In genomic region chr4:47402200-47402599, GRCm38 (mm10) we compare ENCODE assay signal across 19 mouse cellular contexts. TPM values are rescaled to one million over a fixed set of nuclear protein-coding genes. Genes with fewer than 3 reads are reported as not detected.
A peak's percentile ranks its signal among the peaks of the same experiment; 100 is the strongest.
DNase-seq lines count a peak whose midpoint lies in the region; ATAC-seq and TF ChIP-seq lines count a peak whose summit lies in the region.
"Had no signal": no experiment of that assay in that cellular context is flagged by ENCODE, and none has a peak within 500 bp of the region (broad histone marks: within the 10 kb centered on the region; RNA-seq: fewer than 3 reads in every experiment).

No protein-coding gene starts in this region.

- intact Hi-C loops in heart, postnatal 36 days (cut with DNase I), result no loop called here

- no peaks in the 10 kb centered on the region for H3K9me3 ChIP-seq in heart, embryonic 16.5 days (replicated peaks; ENCODE audit: control insufficient read depth, low read length)
- H3K9me3 ChIP-seq: embryonic facial prominence, embryonic 13.5 days; midbrain, embryonic 15.5 days had no signal

- no peak for TF ChIP-seq CTCF in bone marrow macrophage, adult 2 months (IDR thresholded peaks at IDR 0.05; ENCODE audit: low read depth, low read length)

- DNase-seq in heart, adult 18-20 months, result peak; percentile 29 to 63
- DNase-seq in heart, postnatal 36 days, result no peak
- DNase-seq in 416B (ENCODE audit: low read depth), result peak; percentile 50
- DNase-seq in adrenal gland, adult (ENCODE audit: inconsistent age in 2 of 2, low spot score in 1 of 2), result no peak
- DNase-seq in urinary bladder, postnatal 14 days (ENCODE audit: low spot score), result no peak
- DNase-seq in liver, result no peak
- DNase-seq: adrenal gland, postnatal 10 days; cerebellum, postnatal 10 days; gastrocnemius, postnatal 14 days; kidney, adult 18-20 months; kidney, postnatal 10 days; right cerebral cortex, postnatal 4 days had no signal

- H3K27me3 ChIP-seq in heart, embryonic 16.5 days (ENCODE audit: control insufficient read depth, insufficient read depth, low read length), result no peaks in the 10 kb centered on the region
- H3K27me3 ChIP-seq: CH12.LX; embryonic facial prominence, embryonic 13.5 days; midbrain, embryonic 15.5 days had no signal

- H3K9ac ChIP-seq in heart, embryonic 16.5 days (ENCODE audit: low read length), result no peak overlapping the region
- H3K9ac ChIP-seq: embryonic facial prominence, embryonic 13.5 days; midbrain, embryonic 15.5 days had no signal

- H3K4me3 ChIP-seq in bone marrow macrophage, adult 2 months (ENCODE audit: insufficient read depth, low read length), result no peak overlapping the region
- H3K4me3 ChIP-seq in heart, embryonic 16.5 days (ENCODE audit: low read length), result no peak overlapping the region
- H3K4me3 ChIP-seq: embryonic facial prominence, embryonic 13.5 days; midbrain, embryonic 15.5 days; myocyte had no signal

- TF ChIP-seq POLR2A in bone marrow macrophage, adult 2 months (IDR thresholded peaks at IDR 0.05; ENCODE audit: borderline replicate concordance, low read depth, low read length), result no peak

- H3K4me1 ChIP-seq in bone marrow macrophage, adult 2 months (ENCODE audit: control insufficient read depth, insufficient read depth, low read length), result peaks cover 33% of the 10 kb centered on the region
- peaks cover 10% of the 10 kb centered on the region for H3K4me1 ChIP-seq in heart, embryonic 16.5 days (ENCODE audit: control insufficient read depth, insufficient read depth, low read length)
- H3K4me1 ChIP-seq: embryonic facial prominence, embryonic 13.5 days; midbrain, embryonic 15.5 days had no signal

- H3K36me3 ChIP-seq in heart, embryonic 16.5 days (ENCODE audit: control insufficient read depth, insufficient read depth), result peaks cover 26% of the 10 kb centered on the region

- no peak overlapping the region for H3K4me2 ChIP-seq in heart, embryonic 16.5 days (ENCODE audit: low read depth, low read length)
- H3K4me2 ChIP-seq: embryonic facial prominence, embryonic 13.5 days; midbrain, embryonic 15.5 days had no signal

- ATAC-seq in heart, embryonic 16.5 days (replicated peaks; ENCODE audit: extremely low read depth, insufficient read depth, low FRiP score), result peak; percentile 70; the same call in 1 of the 2 replicates
- ATAC-seq: forebrain, embryonic 14.5 days; midbrain, embryonic 15.5 days had no signal

- 0 out of 2 replicates have a peak overlapping the region, but pooled peaks have one; percentile 9 for H3K27ac ChIP-seq in bone marrow macrophage, adult 2 months (ENCODE audit: insufficient read depth, low read depth, low read length)
- peak overlapping the region; percentile 51 for H3K27ac ChIP-seq in heart, embryonic 16.5 days (ENCODE audit: low read length)
- H3K27ac ChIP-seq: embryonic facial prominence, embryonic 13.5 days; midbrain, embryonic 15.5 days had no signal

RNA-seq across cellular contexts. Expression of gene Tgfbr1, which starts 49.2 kb away (rescaled TPM):
- 10 to 100 TPM; 13.6 to 14.9 TPM for total RNA-seq in heart, adult 18-20 months (2021)
- total RNA-seq in heart, postnatal 36 days (2021), result 10 to 100 TPM; 16.2 to 18.7 TPM
- polyA plus RNA-seq in bone marrow macrophage, adult 2 months (2012; ENCODE audit: insufficient read depth, insufficient read length, missing spikeins), result 52.0 and 52.1 TPM in 2 replicates
- polyA plus RNA-seq in heart, embryonic 16.5 days (2015; fragmentation: Nextera tagmentation; extraction: Ambion mirVana), result 20.3 and 20.6 TPM in 2 replicates

Comparison
In these comparisons a context has a peak if more than half of its experiments do, and no peak if none do; other contexts are left out.
1. DNase-seq: peak in heart, adult 18-20 months (2 of 2) and 416B (single experiment); none in heart, postnatal 36 days (0 of 2), adrenal gland, adult (0 of 2), urinary bladder, postnatal 14 days (single experiment) and liver (single experiment).